Mouse (Mus musculus) brain, embryonic 14.5 days (tissue): Measurements from ENCODE around the gene Vmn1r36. TPM values are rescaled to one million over a fixed set of nuclear protein-coding genes. Genes with fewer than 3 reads are reported as not detected.
"Not testable (repeated sequence)": the region's sequence is repeated elsewhere in the genome, so short reads cannot be mapped to it uniquely, and the experiment has no call there.

Experiments used
- DNase-seq: peaks from one replicate; pipeline ENCODE4 v3.0.0-alpha.2; 2011; ENCODE audit warnings: low read depth
- CTCF ChIP-seq: fragments of 200-500 bp; IDR thresholded peaks from 2 replicates; pipeline ENCODE4 v1.5.1; 2012; ENCODE audit warnings: inconsistent platforms, mild to moderate bottlenecking, moderate library complexity, borderline replicate concordance; ENCODE audit not compliant: insufficient read depth, insufficient read length; ENCODE audit errors: extremely low read depth
- POLR2A ChIP-seq: fragments of 200-500 bp; IDR thresholded peaks from 2 replicates; pipeline ENCODE4 v1.6.1; 2012; ENCODE audit warnings: mild to moderate bottlenecking, inconsistent platforms, borderline replicate concordance; ENCODE audit not compliant: poor library complexity, insufficient read depth, insufficient read length, severe bottlenecking; ENCODE audit errors: extremely low read depth
- polyA plus RNA-seq: library from polyadenylated mRNA; depleted of rRNA; stranded (reverse); fragments of >200 nt; gene quantifications from 2 replicates; pipeline ENCODE4 v1.2.3, GENCODE M21; 2012; rRNA removed

The Vmn1r36 gene
- not detected in 2 replicates for polyA plus RNA-seq

GRCm38 (mm10) chr6:66719068-66719467, at the start of gene Vmn1r36:
Vmn1r36 (minus strand) TSS chr6:66719168.
- DNase-seq: not testable (repeated sequence)

GRCm38 (mm10) chr6:66729082-66729481, 10.1 kb upstream of the Vmn1r36 start, which contains the start of gene Vmn1r37:
Vmn1r37 (plus strand) TSS chr6:66729382.
- DNase-seq: not testable (repeated sequence)

GRCm38 (mm10) chr6:66713854-66714253, 5.1 kb downstream of the Vmn1r36 start:
- no peak for DNase-seq
- TF ChIP-seq POLR2A (no peak), CTCF (no peak)

GRCm38 (mm10) chr6:66708901-66709300, 10.1 kb downstream of the Vmn1r36 start:
- DNase-seq: no peak
- TF ChIP-seq CTCF (no peak), POLR2A (no peak)

- no peak for TF ChIP-seq CTCF
- no peak for TF ChIP-seq POLR2A
- no peak for DNase-seq
These were observed 33.2 kb downstream of the Vmn1r36 start, which contains the start of gene Vmn1r35 for GRCm38 (mm10) chr6:66685806-66686205. Vmn1r35 (minus strand) TSS chr6:66685906.

Other genes starting within 250 kb of the Vmn1r36 start
- gene Mad2l1, start 183.8 kb downstream of the Vmn1r36 start, polyA plus RNA-seq: 24.3 and 40.0 TPM in 2 replicates
- gene Vmn1r32, start 159.1 kb downstream of the Vmn1r36 start, polyA plus RNA-seq: not detected in 2 replicates
- not detected in 2 replicates for gene Vmn1r33, start 100.9 kb downstream of the Vmn1r36 start, polyA plus RNA-seq
- not detected in 2 replicates for gene Vmn1r34, start 75.3 kb downstream of the Vmn1r36 start, polyA plus RNA-seq
- not detected in 2 replicates for gene Vmn1r35, start 33.3 kb downstream of the Vmn1r36 start, polyA plus RNA-seq
- not detected in 2 replicates for gene Vmn1r37, start 10.2 kb upstream of the Vmn1r36 start, polyA plus RNA-seq
- not detected in 2 replicates for gene Vmn1r38, start 63.5 kb upstream of the Vmn1r36 start, polyA plus RNA-seq
- gene Vmn1r39, start 91.4 kb upstream of the Vmn1r36 start, polyA plus RNA-seq: not detected in 2 replicates
- 12.5 and 23.2 TPM in 2 replicates for gene Gng12, start 177.2 kb upstream of the Vmn1r36 start, polyA plus RNA-seq